Mouse (Mus musculus) intestine, embryonic 16.5 days (tissue): Measurements from ENCODE around the gene Fnbp1. TPM values are rescaled to one million over a fixed set of nuclear protein-coding genes. Genes with fewer than 3 reads are reported as not detected.
"Not testable (repeated sequence)": the region's sequence is repeated elsewhere in the genome, so short reads cannot be mapped to it uniquely, and the experiment has no call there.

ENCODE experiments used
- ATAC-seq: fragments of 200-750 bp; cut with Nextera tagmentation; 2 replicates; pipeline ENCODE4 v1.8.0; 2017; ENCODE audit warnings: moderate TSS enrichment, moderate library complexity
- H3K27ac ChIP-seq: fragments of 300-500 bp; sonication (generic); 2 replicates; pipeline ENCODE4 v1.5.1; 2014; ENCODE audit warnings: mild to moderate bottlenecking, low read length
- H3K27me3 ChIP-seq: fragments of 300-500 bp; sonication (generic); replicated peaks from 2 replicates; pipeline ENCODE4 v1.6.1; 2014; ENCODE audit warnings: low read length, control low read depth, mixed read lengths; ENCODE audit not compliant: control insufficient read depth, insufficient read depth
- H3K36me3 ChIP-seq: fragments of 300-500 bp; sonication (generic); 2 replicates; pipeline ENCODE4 v1.6.1; 2014; ENCODE audit warnings: low read length, control low read depth; ENCODE audit not compliant: control insufficient read depth, insufficient read depth
- H3K4me1 ChIP-seq: fragments of 300-500 bp; sonication (generic); 2 replicates; pipeline ENCODE4 v1.6.1; 2014; ENCODE audit warnings: low read length, control low read depth, mixed read lengths; ENCODE audit not compliant: control insufficient read depth, insufficient read depth
- H3K4me2 ChIP-seq: fragments of 300-500 bp; sonication (generic); 2 replicates; pipeline ENCODE4 v1.6.1; 2014; ENCODE audit warnings: low read depth, low read length, control low read depth
- H3K4me3 ChIP-seq: fragments of 300-500 bp; sonication (generic); 2 replicates; pipeline ENCODE4 v1.5.1; 2014; ENCODE audit warnings: mild to moderate bottlenecking, low read length
- H3K9ac ChIP-seq: fragments of 300-500 bp; sonication (generic); 2 replicates; pipeline ENCODE4 v1.6.1; 2014; ENCODE audit warnings: low read depth, low read length
- H3K9me3 ChIP-seq: fragments of 300-500 bp; sonication (generic); 2 replicates; pipeline ENCODE4 v1.6.1; 2016; ENCODE audit warnings: low read length, control low read depth; ENCODE audit not compliant: control insufficient read depth
- WGBS: fragments of 180-500 bp; shearing (Covaris S2); extraction: QIAGEN DNeasy Blood & Tissue Kit; methylation state at CpG from one replicate; pipeline ENCODE4 v1.1.7; 2014; 5-methylcytosine and 5-hydroxymethylcytosine counted together
- polyA plus RNA-seq: library from polyadenylated mRNA; unstranded; fragments of >200 nt; fragmentation: Nextera tagmentation; extraction: Ambion mirVana; gene quantifications from 2 replicates; pipeline ENCODE4 v1.2.1, GENCODE M21; 2015

Fnbp1 gene
- polyA plus RNA-seq, 1 experiment from 2014 or later: 21.1 TPM

GRCm38 (mm10) chr2:31172536-31172935, 30.7 kb upstream of the Fnbp1 start:
- ATAC-seq: no peak
- 83% methylated on average over 5 of the region's 5 CpGs for WGBS
- no peaks in the 10 kb centered on the region for H3K4me1 ChIP-seq
- H3K36me3 ChIP-seq: peaks cover 24% of the 10 kb centered on the region
- H3K27me3 ChIP-seq: no peaks in the 10 kb centered on the region
- H3K9ac ChIP-seq: no peak overlapping the region
- no peak overlapping the region for H3K4me3 ChIP-seq
- H3K4me2 ChIP-seq: no peak overlapping the region
- H3K9me3 ChIP-seq: no peaks in the 10 kb centered on the region
- peak overlapping the region; percentile 64; the same call in 1 of the 2 replicates for H3K27ac ChIP-seq

GRCm38 (mm10) chr2:31172001-31172400, 30.2 kb upstream of the Fnbp1 start:
- Histone ChIP-seq H3K4me2 (no peak overlapping the region), H3K36me3 (peaks cover 20% of the 10 kb centered on the region), H3K27me3 (no peaks in the 10 kb centered on the region), H3K9ac (no peak overlapping the region), H3K9me3 (no peaks in the 10 kb centered on the region), H3K4me1 (no peaks in the 10 kb centered on the region), H3K4me3 (no peak overlapping the region), H3K27ac (peak overlapping the region; percentile 71)
- peak; percentile 66 for ATAC-seq
- 65% methylated on average over 5 of the region's 5 CpGs for WGBS

GRCm38 (mm10) chr2:31170164-31170563, 28.4 kb upstream of the Fnbp1 start:
- Histone ChIP-seq H3K27ac (no peak overlapping the region), H3K27me3 (no peaks in the 10 kb centered on the region), H3K4me2 (no peak overlapping the region), H3K9ac (no peak overlapping the region), H3K9me3 (no peaks in the 10 kb centered on the region), H3K4me3 (no peak overlapping the region), H3K4me1 (peaks cover 6% of the 10 kb centered on the region), H3K36me3 (peaks cover 9% of the 10 kb centered on the region)
- 83% methylated on average over 6 of the region's 6 CpGs for WGBS
- ATAC-seq: no peak

- no peaks in the 10 kb centered on the region for H3K9me3 ChIP-seq
- H3K4me1 ChIP-seq: peaks cover 17% of the 10 kb centered on the region
- 83% methylated on average over 10 of the region's 10 CpGs for WGBS
- no peak overlapping the region for H3K9ac ChIP-seq
- no peaks in the 10 kb centered on the region for H3K27me3 ChIP-seq
- H3K4me2 ChIP-seq: no peak overlapping the region
- peaks cover 6% of the 10 kb centered on the region for H3K36me3 ChIP-seq
- no peak for ATAC-seq
- no peak overlapping the region for H3K27ac ChIP-seq
- no peak overlapping the region for H3K4me3 ChIP-seq
Observed at GRCm38 (mm10) chr2:31169001-31169400, 27.2 kb upstream of the Fnbp1 start.

GRCm38 (mm10) chr2:31167571-31167970, 25.8 kb upstream of the Fnbp1 start:
- H3K4me2 ChIP-seq, H3K9ac ChIP-seq, H3K4me3 ChIP-seq, H3K9me3 ChIP-seq, H3K27ac ChIP-seq, H3K27me3 ChIP-seq, H3K36me3 ChIP-seq, ATAC-seq: not testable (repeated sequence)
- H3K4me1 ChIP-seq: peaks cover 20% of the 10 kb centered on the region
- WGBS: 72% methylated on average over 2 of the region's 2 CpGs

- Histone ChIP-seq H3K4me1 (peaks cover 24% of the 10 kb centered on the region), H3K9me3 (no peaks in the 10 kb centered on the region), H3K36me3 (peaks cover 6% of the 10 kb centered on the region), H3K4me3 (no peak overlapping the region), H3K9ac (no peak overlapping the region), H3K27ac (peak overlapping the region; percentile 90), H3K27me3 (no peaks in the 10 kb centered on the region), H3K4me2 (no peak overlapping the region)
- 0 out of 2 replicates have a peak, but pooled peaks have one; percentile 27 for ATAC-seq
- WGBS: 55% methylated on average over 4 of the region's 4 CpGs
Observed at GRCm38 (mm10) chr2:31165529-31165928, 23.7 kb upstream of the Fnbp1 start.

GRCm38 (mm10) chr2:31164841-31165455, 23.1 kb upstream of the Fnbp1 start:
- Histone ChIP-seq H3K4me1 (peaks cover 24% of the 10 kb centered on the region), H3K27me3 (no peaks in the 10 kb centered on the region), H3K4me2 (no peak overlapping the region), H3K27ac (peak overlapping the region; percentile 90), H3K4me3 (no peak overlapping the region), H3K9me3 (no peaks in the 10 kb centered on the region), H3K9ac (no peak overlapping the region), H3K36me3 (peaks cover 6% of the 10 kb centered on the region)
- ATAC-seq: peak; percentile 75
- WGBS: 31% methylated on average over 5 of the region's 5 CpGs

GRCm38 (mm10) chr2:31163361-31164118, 21.7 kb upstream of the Fnbp1 start:
- H3K4me1 ChIP-seq: peaks cover 24% of the 10 kb centered on the region
- WGBS: 65% methylated on average over 11 of the region's 11 CpGs
- H3K27ac ChIP-seq: peak overlapping the region; percentile 90
- H3K4me3 ChIP-seq: no peak overlapping the region
- H3K9ac ChIP-seq: 0 out of 2 replicates have a peak overlapping the region, but pooled peaks have one; percentile 27
- H3K27me3 ChIP-seq: no peaks in the 10 kb centered on the region
- no peak overlapping the region for H3K4me2 ChIP-seq
- H3K36me3 ChIP-seq: peaks cover 2% of the 10 kb centered on the region; the same call in 1 of the 2 replicates
- ATAC-seq: no peak
- H3K9me3 ChIP-seq: no peaks in the 10 kb centered on the region

- Histone ChIP-seq H3K4me3 (no peak overlapping the region), H3K4me2 (no peak overlapping the region), H3K36me3 (no peaks in the 10 kb centered on the region), H3K9ac (no peak overlapping the region), H3K9me3 (no peaks in the 10 kb centered on the region), H3K27ac (0 out of 2 replicates have a peak overlapping the region, but pooled peaks have one; percentile 21), H3K27me3 (no peaks in the 10 kb centered on the region), H3K4me1 (peaks cover 24% of the 10 kb centered on the region)
- WGBS: 71% methylated on average over 4 of the region's 4 CpGs
- ATAC-seq: no peak
Observed at GRCm38 (mm10) chr2:31161620-31162019, 19.8 kb upstream of the Fnbp1 start.
